Mouse (Mus musculus): Measurements from ENCODE around the gene Exosc1. TPM values are rescaled to one million over a fixed set of nuclear protein-coding genes. Genes with fewer than 3 reads are reported as not detected.

Exosc1 gene
- total and polyA plus RNA-seq, 2 experiments from 2014 or later: 1.7 to 32.1 TPM

- peaks cover 95% of the 10 kb centered on the region for H3K36me3 ChIP-seq (replicated peaks; ENCODE audit: control insufficient read depth, insufficient read depth, low read length)
- no peaks in the 10 kb centered on the region for H3K4me1 ChIP-seq (ENCODE audit: control insufficient read depth, insufficient read depth)
- DNase-seq (ENCODE audit: low spot score) (peak; percentile 7), ATAC-seq (ENCODE audit: insufficient read depth, low read depth) (no peak; the same call in 1 of the 2 replicates)
- no peaks in the 10 kb centered on the region for H3K27me3 ChIP-seq (ENCODE audit: control insufficient read depth, insufficient read depth, low read length)
- no peaks in the 10 kb centered on the region for H3K9me3 ChIP-seq (replicated peaks; ENCODE audit: control insufficient read depth, low read length)
- no peak overlapping the region for H3K4me2 ChIP-seq (ENCODE audit: low read depth, low read length)
- H3K9ac ChIP-seq (replicated peaks; ENCODE audit: low read depth, low read length): no peak overlapping the region
- WGBS: 69% methylated on average over 4 of the region's 4 CpGs
- H3K4me3 ChIP-seq (ENCODE audit: low read depth, low read length): no peak overlapping the region
- no peak overlapping the region for H3K27ac ChIP-seq (ENCODE audit: low read depth)
- TF ChIP-seq EP300 (IDR thresholded peaks at IDR 0.05; ENCODE audit: low read depth): no peak
- TF ChIP-seq CTCF (IDR thresholded peaks at IDR 0.05; ENCODE audit: low read depth): peak; percentile 49
Measured at GRCm38 (mm10) chr19:41952287-41952686, 19.1 kb upstream of the Exosc1 start.

GRCm38 (mm10) chr19:41943841-41944240, 10.6 kb upstream of the Exosc1 start:
- TF ChIP-seq EP300 (IDR thresholded peaks at IDR 0.05; ENCODE audit: low read depth) (no peak), CTCF (IDR thresholded peaks at IDR 0.05; ENCODE audit: low read depth) (no peak)
- whole genome bisulfite sequencing: 83% methylated on average over 7 of the region's 7 CpGs
- no peaks in the 10 kb centered on the region for H3K9me3 ChIP-seq (replicated peaks; ENCODE audit: control insufficient read depth, low read length)
- H3K27ac ChIP-seq (ENCODE audit: low read depth): no peak overlapping the region
- peaks cover 87% of the 10 kb centered on the region for H3K36me3 ChIP-seq (replicated peaks; ENCODE audit: control insufficient read depth, insufficient read depth, low read length)
- no peak overlapping the region for H3K4me2 ChIP-seq (ENCODE audit: low read depth, low read length)
- DNase-seq (ENCODE audit: low spot score) (no peak), ATAC-seq (ENCODE audit: insufficient read depth, low read depth) (no peak)
- no peaks in the 10 kb centered on the region for H3K27me3 ChIP-seq (ENCODE audit: control insufficient read depth, insufficient read depth, low read length)
- H3K9ac ChIP-seq (replicated peaks; ENCODE audit: low read depth, low read length): no peak overlapping the region
- no peaks in the 10 kb centered on the region for H3K4me1 ChIP-seq (ENCODE audit: control insufficient read depth, insufficient read depth)
- H3K4me3 ChIP-seq (ENCODE audit: low read depth, low read length): no peak overlapping the region

- Histone ChIP-seq H3K27ac (ENCODE audit: low read depth) (no peak overlapping the region), H3K4me1 (ENCODE audit: control insufficient read depth, insufficient read depth) (peaks cover 9% of the 10 kb centered on the region), H3K9ac (replicated peaks; ENCODE audit: low read depth, low read length) (no peak overlapping the region), H3K4me3 (ENCODE audit: low read depth, low read length) (no peak overlapping the region), H3K27me3 (ENCODE audit: control insufficient read depth, insufficient read depth, low read length) (no peaks in the 10 kb centered on the region), H3K4me2 (ENCODE audit: low read depth, low read length) (no peak overlapping the region), H3K9me3 (replicated peaks; ENCODE audit: control insufficient read depth, low read length) (no peaks in the 10 kb centered on the region), H3K36me3 (replicated peaks; ENCODE audit: control insufficient read depth, insufficient read depth, low read length) (peaks cover 48% of the 10 kb centered on the region)
- DNase-seq (ENCODE audit: low spot score) (no peak), ATAC-seq (ENCODE audit: insufficient read depth, low read depth) (no peak)
- WGBS: 80% methylated on average over 5 of the region's 5 CpGs
- TF ChIP-seq CTCF (IDR thresholded peaks at IDR 0.05; ENCODE audit: low read depth): no peak
- no peak for TF ChIP-seq EP300 (IDR thresholded peaks at IDR 0.05; ENCODE audit: low read depth)
Measured at GRCm38 (mm10) chr19:41938539-41938938, 5.3 kb upstream of the Exosc1 start.

- Histone ChIP-seq H3K9ac (replicated peaks; ENCODE audit: low read depth, low read length) (no peak overlapping the region), H3K27me3 (ENCODE audit: control insufficient read depth, insufficient read depth, low read length) (no peaks in the 10 kb centered on the region), H3K36me3 (replicated peaks; ENCODE audit: control insufficient read depth, insufficient read depth, low read length) (peaks cover 30% of the 10 kb centered on the region), H3K4me1 (ENCODE audit: control insufficient read depth, insufficient read depth) (peaks cover 15% of the 10 kb centered on the region), H3K9me3 (replicated peaks; ENCODE audit: control insufficient read depth, low read length) (no peaks in the 10 kb centered on the region), H3K4me3 (ENCODE audit: low read depth, low read length) (no peak overlapping the region), H3K4me2 (ENCODE audit: low read depth, low read length) (no peak overlapping the region), H3K27ac (ENCODE audit: low read depth) (no peak overlapping the region)
- ATAC-seq (ENCODE audit: insufficient read depth, low read depth) (no peak), DNase-seq (ENCODE audit: low spot score) (no peak)
- 77% methylated on average over 1 of the region's 1 CpGs for WGBS
- TF ChIP-seq EP300 (IDR thresholded peaks at IDR 0.05; ENCODE audit: low read depth) (no peak), CTCF (IDR thresholded peaks at IDR 0.05; ENCODE audit: low read depth) (no peak)
Measured at GRCm38 (mm10) chr19:41935921-41936320, 2.7 kb upstream of the Exosc1 start.

GRCm38 (mm10) chr19:41934124-41934523, 901 bp upstream of the Exosc1 start:
- Histone ChIP-seq H3K27ac (ENCODE audit: low read depth) (no peak overlapping the region), H3K9ac (replicated peaks; ENCODE audit: low read depth, low read length) (peak overlapping the region; percentile 53), H3K27me3 (ENCODE audit: control insufficient read depth, insufficient read depth, low read length) (no peaks in the 10 kb centered on the region), H3K36me3 (replicated peaks; ENCODE audit: control insufficient read depth, insufficient read depth, low read length) (peaks cover 31% of the 10 kb centered on the region), H3K4me3 (ENCODE audit: low read depth, low read length) (peak overlapping the region; percentile 66), H3K4me2 (ENCODE audit: low read depth, low read length) (peak overlapping the region; percentile 68), H3K9me3 (replicated peaks; ENCODE audit: control insufficient read depth, low read length) (no peaks in the 10 kb centered on the region), H3K4me1 (ENCODE audit: control insufficient read depth, insufficient read depth) (peaks cover 15% of the 10 kb centered on the region)
- WGBS: 39% methylated on average over 6 of the region's 6 CpGs
- DNase-seq (ENCODE audit: low spot score) (no peak), ATAC-seq (ENCODE audit: insufficient read depth, low read depth) (no peak)
- no peak for TF ChIP-seq CTCF (IDR thresholded peaks at IDR 0.05; ENCODE audit: low read depth)
- no peak for TF ChIP-seq EP300 (IDR thresholded peaks at IDR 0.05; ENCODE audit: low read depth)

GRCm38 (mm10) chr19:41932686-41933085, 537 bp downstream of the Exosc1 start:
- ATAC-seq (ENCODE audit: insufficient read depth, low read depth) (no peak), DNase-seq (ENCODE audit: low spot score) (no peak)
- Histone ChIP-seq H3K4me1 (ENCODE audit: control insufficient read depth, insufficient read depth) (peaks cover 15% of the 10 kb centered on the region), H3K4me2 (ENCODE audit: low read depth, low read length) (peak overlapping the region; percentile 97), H3K9ac (replicated peaks; ENCODE audit: low read depth, low read length) (peak overlapping the region; percentile 54), H3K27ac (ENCODE audit: low read depth) (peak overlapping the region; percentile 36), H3K36me3 (replicated peaks; ENCODE audit: control insufficient read depth, insufficient read depth, low read length) (peaks cover 26% of the 10 kb centered on the region), H3K27me3 (ENCODE audit: control insufficient read depth, insufficient read depth, low read length) (no peaks in the 10 kb centered on the region), H3K9me3 (replicated peaks; ENCODE audit: control insufficient read depth, low read length) (no peaks in the 10 kb centered on the region), H3K4me3 (ENCODE audit: low read depth, low read length) (peak overlapping the region; percentile 66)
- TF ChIP-seq EP300 (IDR thresholded peaks at IDR 0.05; ENCODE audit: low read depth) (no peak), CTCF (IDR thresholded peaks at IDR 0.05; ENCODE audit: low read depth) (no peak)
- WGBS: 1% methylated on average over 28 of the region's 28 CpGs

All from heart, postnatal 0 days (tissue).